Mouse (Mus musculus) hindbrain, embryonic 11.5 days (tissue): ENCODE measurements around the gene Tnfaip8l3. TPM values are rescaled to one million over a fixed set of nuclear protein-coding genes. Genes with fewer than 3 reads are reported as not detected.

Source experiments
- ATAC-seq: fragments of 200-750 bp; cut with Nextera tagmentation; 2 replicates; pipeline ENCODE4 v1.8.0; 2017; ENCODE audit warnings: mild to moderate bottlenecking, moderate TSS enrichment, moderate library complexity; ENCODE audit not compliant: low FRiP score
- DNase-seq: peaks from one replicate; pipeline ENCODE4 v3.0.0-alpha.2; 2015; ENCODE audit warnings: low spot score
- H3K27ac ChIP-seq: fragments of 300-500 bp; sonication (generic); 2 replicates; pipeline ENCODE4 v1.5.1; 2014; ENCODE audit warnings: mild to moderate bottlenecking, low read depth, low read length
- H3K27me3 ChIP-seq: fragments of 300-500 bp; sonication (generic); 2 replicates; pipeline ENCODE4 v1.6.1; 2014; ENCODE audit warnings: mild to moderate bottlenecking, low read length, moderate library complexity, mixed read lengths; ENCODE audit not compliant: control insufficient read depth, insufficient read depth
- H3K36me3 ChIP-seq: fragments of 300-500 bp; sonication (generic); 2 replicates; pipeline ENCODE4 v1.6.1; 2014; ENCODE audit warnings: mild to moderate bottlenecking, low read length, moderate library complexity, mixed read lengths; ENCODE audit not compliant: control insufficient read depth, insufficient read depth
- H3K4me1 ChIP-seq: fragments of 300-500 bp; sonication (generic); replicated peaks from 2 replicates; pipeline ENCODE4 v1.6.1; 2014; ENCODE audit warnings: low read length, mixed read lengths; ENCODE audit not compliant: control insufficient read depth, insufficient read depth
- H3K4me2 ChIP-seq: fragments of 300-500 bp; sonication (generic); replicated peaks from 2 replicates; pipeline ENCODE4 v1.6.1; 2014; ENCODE audit warnings: mild to moderate bottlenecking, low read depth, low read length
- H3K4me3 ChIP-seq: fragments of 300-500 bp; sonication (generic); 2 replicates; pipeline ENCODE4 v1.5.1; 2014; ENCODE audit warnings: low read depth, low read length
- H3K9ac ChIP-seq: fragments of 300-500 bp; sonication (generic); 2 replicates; pipeline ENCODE4 v1.6.1; 2014; ENCODE audit warnings: low read depth, low read length
- H3K9me3 ChIP-seq: fragments of 300-500 bp; sonication (generic); 2 replicates; pipeline ENCODE4 v1.6.1; 2016; ENCODE audit warnings: low read length; ENCODE audit not compliant: control insufficient read depth
- WGBS: fragments of 180-500 bp; shearing (Covaris S2); extraction: QIAGEN DNeasy Blood & Tissue Kit; methylation state at CpG from one replicate; pipeline ENCODE4 v1.1.7; 2014; 5-methylcytosine and 5-hydroxymethylcytosine counted together
- polyA plus RNA-seq: library from polyadenylated mRNA; unstranded; fragments of >200 nt; fragmentation: Nextera tagmentation; extraction: Ambion mirVana; gene quantifications from 2 replicates; pipeline ENCODE4 v1.2.1, GENCODE M21; 2014

Tnfaip8l3 gene
- polyA plus RNA-seq, 1 experiment from 2014 or later, result 0.14 TPM

- 56% methylated on average over 5 of the region's 5 CpGs for WGBS
- Histone ChIP-seq H3K4me3 (no peak overlapping the region; the same call in 1 of the 2 replicates), H3K9ac (no peak overlapping the region)
Observed at GRCm38 (mm10) chr9:54069204-54069603, 1.0 kb upstream of the Tnfaip8l3 start.

GRCm38 (mm10) chr9:54068777-54069176, 589 bp upstream of the Tnfaip8l3 start:
- DNase-seq (peak; percentile 65), ATAC-seq (no peak)
- 1% methylated on average over 11 of the region's 11 CpGs for WGBS

More at GRCm38 (mm10) chr9:54069204-54069603, 1.0 kb upstream of the Tnfaip8l3 start:
- Histone ChIP-seq H3K4me1 (no peaks in the 10 kb centered on the region), H3K36me3 (no peaks in the 10 kb centered on the region), H3K27ac (no peak overlapping the region), H3K9me3 (no peaks in the 10 kb centered on the region), H3K27me3 (peaks cover 5% of the 10 kb centered on the region; the same call in 1 of the 2 replicates), H3K4me2 (peak overlapping the region; percentile 99)
- ATAC-seq (no peak), DNase-seq (no peak)

GRCm38 (mm10) chr9:54067642-54068031, 551 bp downstream of the Tnfaip8l3 start:
- ATAC-seq, result no peak
- H3K4me1 ChIP-seq, result no peaks in the 10 kb centered on the region
- H3K36me3 ChIP-seq, result no peaks in the 10 kb centered on the region
- 2% methylated on average over 16 of the region's 16 CpGs for WGBS
- peak overlapping the region; percentile 99 for H3K4me2 ChIP-seq
- no peaks in the 10 kb centered on the region for H3K9me3 ChIP-seq
- H3K27ac ChIP-seq, result no peak overlapping the region
- no peak for DNase-seq
- H3K4me3 ChIP-seq, result peak overlapping the region; percentile 57
- peak overlapping the region; percentile 64; the same call in 1 of the 2 replicates for H3K9ac ChIP-seq
- peaks cover 5% of the 10 kb centered on the region; the same call in 1 of the 2 replicates for H3K27me3 ChIP-seq

More at GRCm38 (mm10) chr9:54068777-54069176, 589 bp upstream of the Tnfaip8l3 start:
- no peaks in the 10 kb centered on the region for H3K9me3 ChIP-seq
- peak overlapping the region; percentile 64; the same call in 1 of the 2 replicates for H3K9ac ChIP-seq
- H3K4me1 ChIP-seq, result no peaks in the 10 kb centered on the region
- peak overlapping the region; percentile 99 for H3K4me2 ChIP-seq
- peak overlapping the region; percentile 57 for H3K4me3 ChIP-seq
- no peaks in the 10 kb centered on the region for H3K36me3 ChIP-seq
- peaks cover 5% of the 10 kb centered on the region; the same call in 1 of the 2 replicates for H3K27me3 ChIP-seq
- no peak overlapping the region for H3K27ac ChIP-seq

GRCm38 (mm10) chr9:54064836-54065235, 3.4 kb downstream of the Tnfaip8l3 start:
- no peaks in the 10 kb centered on the region for H3K9me3 ChIP-seq
- peaks cover 5% of the 10 kb centered on the region; the same call in 1 of the 2 replicates for H3K27me3 ChIP-seq
- no peak overlapping the region for H3K4me3 ChIP-seq
- 66% methylated on average over 3 of the region's 3 CpGs for WGBS
- no peak overlapping the region for H3K4me2 ChIP-seq
- no peak for DNase-seq
- H3K9ac ChIP-seq, result no peak overlapping the region
- no peak overlapping the region for H3K27ac ChIP-seq
- no peaks in the 10 kb centered on the region for H3K36me3 ChIP-seq
- H3K4me1 ChIP-seq, result no peaks in the 10 kb centered on the region
- ATAC-seq, result no peak

- Histone ChIP-seq H3K4me1 (no peaks in the 10 kb centered on the region), H3K9me3 (no peaks in the 10 kb centered on the region), H3K4me3 (no peak overlapping the region), H3K27me3 (peaks cover 5% of the 10 kb centered on the region; the same call in 1 of the 2 replicates), H3K4me2 (no peak overlapping the region), H3K9ac (no peak overlapping the region), H3K36me3 (no peaks in the 10 kb centered on the region), H3K27ac (no peak overlapping the region)
- ATAC-seq (no peak), DNase-seq (no peak)
- 87% methylated on average over 3 of the region's 3 CpGs for WGBS
Observed at GRCm38 (mm10) chr9:54063655-54064054, 4.5 kb downstream of the Tnfaip8l3 start.

- Histone ChIP-seq H3K9ac (no peak overlapping the region), H3K9me3 (no peaks in the 10 kb centered on the region), H3K27me3 (no peaks in the 10 kb centered on the region), H3K4me3 (no peak overlapping the region), H3K36me3 (no peaks in the 10 kb centered on the region), H3K4me1 (no peaks in the 10 kb centered on the region), H3K27ac (no peak overlapping the region), H3K4me2 (no peak overlapping the region)
- DNase-seq, result no peak
- WGBS, result 85% methylated on average over 5 of the region's 5 CpGs
- no peak for ATAC-seq
Observed at GRCm38 (mm10) chr9:54061666-54062065, 6.5 kb downstream of the Tnfaip8l3 start.

- no peak overlapping the region for H3K4me2 ChIP-seq
- no peak overlapping the region for H3K27ac ChIP-seq
- no peak overlapping the region for H3K4me3 ChIP-seq
- ATAC-seq, result no peak
- no peaks in the 10 kb centered on the region for H3K27me3 ChIP-seq
- H3K9me3 ChIP-seq, result no peaks in the 10 kb centered on the region
- H3K36me3 ChIP-seq, result no peaks in the 10 kb centered on the region
- H3K4me1 ChIP-seq, result no peaks in the 10 kb centered on the region
- DNase-seq, result no peak
- 92% methylated on average over 3 of the region's 3 CpGs for WGBS
- H3K9ac ChIP-seq, result no peak overlapping the region
Observed at GRCm38 (mm10) chr9:54051298-54052068, 16.7 kb downstream of the Tnfaip8l3 start.

- 83% methylated on average over 5 of the region's 5 CpGs for WGBS
- no peak overlapping the region for H3K9ac ChIP-seq
- ATAC-seq, result no peak
Observed at GRCm38 (mm10) chr9:54048978-54049377, 19.2 kb downstream of the Tnfaip8l3 start.

GRCm38 (mm10) chr9:54043067-54043466, 25.1 kb downstream of the Tnfaip8l3 start:
- DNase-seq (no peak), ATAC-seq (no peak)
- no peak overlapping the region for H3K4me3 ChIP-seq
- no peaks in the 10 kb centered on the region for H3K9me3 ChIP-seq
- H3K9ac ChIP-seq, result no peak overlapping the region
- no peaks in the 10 kb centered on the region for H3K36me3 ChIP-seq
- 93% methylated on average over 5 of the region's 5 CpGs for WGBS
- H3K27ac ChIP-seq, result no peak overlapping the region
- H3K4me1 ChIP-seq, result no peaks in the 10 kb centered on the region
- no peaks in the 10 kb centered on the region for H3K27me3 ChIP-seq
- no peak overlapping the region for H3K4me2 ChIP-seq

More at GRCm38 (mm10) chr9:54048978-54049377, 19.2 kb downstream of the Tnfaip8l3 start:
- H3K4me1 ChIP-seq, result no peaks in the 10 kb centered on the region
- no peaks in the 10 kb centered on the region for H3K27me3 ChIP-seq
- H3K4me3 ChIP-seq, result no peak overlapping the region
- no peak overlapping the region for H3K4me2 ChIP-seq
- no peak overlapping the region for H3K27ac ChIP-seq
- H3K36me3 ChIP-seq, result no peaks in the 10 kb centered on the region
- DNase-seq, result no peak
- no peaks in the 10 kb centered on the region for H3K9me3 ChIP-seq
